Mouse (Mus musculus) cerebellum, adult 2 months (tissue): ENCODE measurements around the gene Il34.

Experiments
- CTCF ChIP-seq: fragments of 200-500 bp; IDR thresholded peaks from 2 replicates; pipeline ENCODE4 v1.5.1; 2011; ENCODE audit warnings: low read depth, mild to moderate bottlenecking, control low read depth, low read length, moderate library complexity, borderline replicate concordance; ENCODE audit not compliant: insufficient read depth
- POLR2A ChIP-seq: fragments of 200-500 bp; IDR thresholded peaks from 2 replicates; pipeline ENCODE4 v1.6.1; 2011; ENCODE audit warnings: low read length, control low read depth, borderline replicate concordance; ENCODE audit not compliant: insufficient read depth

DNA sequence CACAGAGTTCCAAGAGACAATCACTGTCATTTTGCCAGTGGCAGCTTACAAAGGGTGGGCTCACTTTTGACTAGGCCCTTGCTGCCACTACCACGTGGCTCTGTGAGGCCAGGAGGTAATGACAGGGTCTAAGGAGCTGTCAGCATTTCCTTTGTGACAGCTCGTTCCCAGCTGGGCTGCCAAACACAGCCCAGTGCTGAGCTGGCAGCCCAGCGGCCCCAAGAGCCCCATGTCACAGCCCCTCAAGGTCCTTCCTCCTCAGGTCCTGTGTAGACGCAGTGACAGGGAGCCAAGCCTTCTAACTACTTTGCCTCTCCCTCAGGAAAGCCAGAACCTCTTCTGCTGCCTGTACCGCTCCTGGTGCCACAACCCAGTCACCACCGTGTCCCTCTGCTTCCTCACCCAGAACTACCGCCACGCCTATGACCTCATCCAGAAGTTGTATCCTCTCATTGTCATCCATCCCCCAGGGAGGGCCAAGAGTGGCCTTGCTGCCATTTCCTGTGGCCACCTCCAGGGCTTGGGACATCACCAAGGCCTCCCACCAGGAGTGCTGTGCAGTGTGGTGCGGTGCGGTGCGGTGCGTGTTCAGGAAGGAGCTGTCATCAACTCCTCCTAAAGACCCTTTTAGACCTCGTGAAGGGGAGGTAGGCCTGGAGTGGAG, 94.3 kb downstream of the Il34 start:
- TF ChIP-seq CTCF (no peak), POLR2A (no peak)
